Mouse (Mus musculus) olfactory bulb, adult 2 months (tissue): ENCODE results near the gene Ccl6.

Experiments
- CTCF ChIP-seq: fragments of 200-500 bp; IDR thresholded peaks from 2 replicates; pipeline ENCODE4 v1.5.1; 2012; ENCODE audit warnings: low read depth, mild to moderate bottlenecking, low read length, moderate library complexity; ENCODE audit not compliant: insufficient read depth
- POLR2A ChIP-seq: fragments of 200-500 bp; IDR thresholded peaks from 2 replicates; pipeline ENCODE4 v1.6.1; 2012; ENCODE audit warnings: mild to moderate bottlenecking, low read depth, low read length, moderate library complexity; ENCODE audit not compliant: insufficient read depth

- no peak for TF ChIP-seq CTCF
- TF ChIP-seq POLR2A: no peak
Observed at GRCm38 (mm10) chr11:83568786-83569185, 24.1 kb downstream of the Ccl6 start.
